Mouse (Mus musculus) forebrain, embryonic 14.5 days (tissue): Measurements from ENCODE around the gene Rora. TPM values are rescaled to one million over a fixed set of nuclear protein-coding genes. Genes with fewer than 3 reads are reported as not detected.
A peak's percentile ranks its signal among the peaks of the same experiment; 100 is the strongest.

Source experiments
- ATAC-seq: fragments of 200-750 bp; cut with Nextera tagmentation; 2 replicates; pipeline ENCODE4 v1.8.0; 2017; ENCODE audit warnings: mild to moderate bottlenecking, moderate library complexity
- DNase-seq: peaks from one replicate; pipeline ENCODE4 v3.0.0-alpha.2; 2015; ENCODE audit warnings: low spot score
- H3K27ac ChIP-seq: fragments of 300-500 bp; sonication (generic); 2 replicates; pipeline ENCODE4 v1.5.1; 2014; ENCODE audit warnings: low read depth, mild to moderate bottlenecking, control low read depth, low read length, moderate library complexity
- H3K27me3 ChIP-seq: fragments of 300-500 bp; sonication (generic); replicated peaks from 2 replicates; pipeline ENCODE4 v1.6.1; 2014; ENCODE audit warnings: low read length, control low read depth, mixed read lengths; ENCODE audit not compliant: control insufficient read depth, insufficient read depth
- H3K36me3 ChIP-seq: fragments of 300-500 bp; sonication (generic); 2 replicates; pipeline ENCODE4 v1.6.1; 2014; ENCODE audit warnings: low read length, control low read depth; ENCODE audit not compliant: control insufficient read depth, insufficient read depth
- H3K4me1 ChIP-seq: fragments of 300-500 bp; sonication (generic); 2 replicates; pipeline ENCODE4 v1.6.1; 2014; ENCODE audit warnings: antibody characterized with exemption, low read length, control low read depth; ENCODE audit not compliant: control insufficient read depth, insufficient read depth
- H3K4me2 ChIP-seq: fragments of 300-500 bp; sonication (generic); 2 replicates; pipeline ENCODE4 v1.6.1; 2014; ENCODE audit warnings: mild to moderate bottlenecking, control low read depth, low read length
- H3K4me3 ChIP-seq: fragments of 300-500 bp; sonication (generic); 2 replicates; pipeline ENCODE4 v1.5.1; 2014; ENCODE audit warnings: low read depth, low read length, control low read depth
- H3K9ac ChIP-seq: fragments of 300-500 bp; sonication (generic); 2 replicates; pipeline ENCODE4 v1.6.1; 2014; ENCODE audit warnings: mild to moderate bottlenecking, low read length, control low read depth, moderate library complexity
- H3K9me3 ChIP-seq: fragments of 300-500 bp; sonication (generic); replicated peaks from 2 replicates; pipeline ENCODE4 v1.6.1; 2016; ENCODE audit warnings: low read length, control low read depth, mixed read lengths; ENCODE audit not compliant: control insufficient read depth
- WGBS: fragments of 180-500 bp; shearing (Covaris S2); extraction: QIAGEN DNeasy Blood & Tissue Kit; methylation state at CpG from one replicate; pipeline ENCODE4 v1.1.7; 2014; 5-methylcytosine and 5-hydroxymethylcytosine counted together
- polyA plus RNA-seq: library from polyadenylated mRNA; unstranded; fragments of >200 nt; fragmentation: Nextera tagmentation; extraction: Ambion mirVana; gene quantifications from 2 replicates; pipeline ENCODE4 v1.2.1, GENCODE M21; 2014

Gene Rora
- polyA plus RNA-seq, 1 experiment from 2014 or later = 15.2 TPM

DNA sequence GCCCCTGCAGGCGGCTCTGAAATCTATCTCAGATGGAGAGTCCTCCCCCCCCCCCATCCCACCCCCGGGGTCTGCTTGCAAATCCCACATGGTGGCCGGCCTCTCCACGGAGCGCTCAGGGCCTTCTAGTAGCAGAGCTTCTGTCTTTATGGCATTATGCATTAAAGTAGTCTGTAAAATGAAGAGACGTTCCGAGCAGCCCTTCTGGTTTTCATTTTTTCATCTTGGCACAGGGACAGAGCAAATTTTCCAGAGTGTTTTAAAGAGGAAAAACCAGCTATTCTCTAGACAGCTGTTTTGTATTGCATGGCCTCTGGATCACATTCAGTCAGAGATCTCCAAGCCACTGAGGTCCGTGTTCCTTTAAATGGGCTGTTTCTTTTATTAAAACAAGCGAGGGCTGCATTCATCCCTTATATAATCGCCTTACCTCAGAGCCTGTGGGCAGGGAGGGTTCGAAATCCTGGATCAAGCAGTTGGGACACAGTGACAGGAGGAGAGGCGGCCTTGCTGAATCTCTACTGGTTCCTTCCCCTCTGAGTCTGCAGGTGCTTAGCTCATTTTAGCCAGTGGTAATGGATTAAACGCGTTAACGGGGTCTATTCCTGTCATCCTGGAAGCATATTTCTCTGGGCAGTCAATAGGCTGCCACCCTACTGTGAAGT, 417.7 kb downstream of the Rora start:
- no peak overlapping the region for H3K27ac ChIP-seq
- ATAC-seq = no peak

DNA sequence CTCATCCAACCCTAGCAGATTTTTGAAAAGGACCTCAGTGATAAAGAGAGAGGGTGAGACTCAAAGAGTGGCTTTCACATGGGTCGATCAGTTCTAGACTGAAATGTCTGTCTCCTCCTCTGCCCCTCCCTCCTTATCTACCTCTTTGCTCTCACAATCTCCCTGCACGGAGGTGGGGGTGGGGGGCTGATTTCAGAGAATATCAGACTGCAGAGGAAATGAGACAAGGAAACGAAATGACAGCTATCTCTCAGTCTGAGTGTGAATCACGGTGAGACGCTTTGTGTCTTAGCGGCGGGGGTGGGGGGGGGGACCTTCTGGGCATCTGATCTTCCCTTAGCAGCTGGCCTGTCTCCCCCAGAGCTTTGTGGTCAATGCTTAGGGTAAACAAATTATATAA, 419.7 kb downstream of the Rora start:
- no peaks in the 10 kb centered on the region for H3K27me3 ChIP-seq
- H3K27ac ChIP-seq = no peak overlapping the region
- H3K36me3 ChIP-seq = no peaks in the 10 kb centered on the region
- ATAC-seq (no peak), DNase-seq (no peak)
- no peak overlapping the region for H3K4me2 ChIP-seq
- 83% methylated on average over 7 of the region's 7 CpGs for WGBS
- no peak overlapping the region for H3K4me3 ChIP-seq
- no peaks in the 10 kb centered on the region for H3K4me1 ChIP-seq
- H3K9ac ChIP-seq = no peak overlapping the region
- H3K9me3 ChIP-seq = no peaks in the 10 kb centered on the region

More for the DNA sequence above, 417.7 kb downstream of the Rora start:
- 48% methylated on average over 15 of the region's 15 CpGs for WGBS
- H3K9ac ChIP-seq = no peak overlapping the region
- H3K4me3 ChIP-seq = no peak overlapping the region
- H3K4me1 ChIP-seq = no peaks in the 10 kb centered on the region
- H3K9me3 ChIP-seq = no peaks in the 10 kb centered on the region
- DNase-seq = no peak
- H3K36me3 ChIP-seq = no peaks in the 10 kb centered on the region
- no peaks in the 10 kb centered on the region for H3K27me3 ChIP-seq
- no peak overlapping the region for H3K4me2 ChIP-seq

GRCm38 (mm10) chr9:69084086-69084719, 430.6 kb downstream of the Rora start:
- Histone ChIP-seq H3K9ac (no peak overlapping the region), H3K4me2 (no peak overlapping the region), H3K27me3 (no peaks in the 10 kb centered on the region), H3K36me3 (no peaks in the 10 kb centered on the region), H3K9me3 (no peaks in the 10 kb centered on the region), H3K27ac (no peak overlapping the region), H3K4me3 (no peak overlapping the region), H3K4me1 (peaks cover 6% of the 10 kb centered on the region)
- WGBS = 35% methylated on average over 3 of the region's 3 CpGs
- no peak for DNase-seq
- no peak for ATAC-seq

DNA sequence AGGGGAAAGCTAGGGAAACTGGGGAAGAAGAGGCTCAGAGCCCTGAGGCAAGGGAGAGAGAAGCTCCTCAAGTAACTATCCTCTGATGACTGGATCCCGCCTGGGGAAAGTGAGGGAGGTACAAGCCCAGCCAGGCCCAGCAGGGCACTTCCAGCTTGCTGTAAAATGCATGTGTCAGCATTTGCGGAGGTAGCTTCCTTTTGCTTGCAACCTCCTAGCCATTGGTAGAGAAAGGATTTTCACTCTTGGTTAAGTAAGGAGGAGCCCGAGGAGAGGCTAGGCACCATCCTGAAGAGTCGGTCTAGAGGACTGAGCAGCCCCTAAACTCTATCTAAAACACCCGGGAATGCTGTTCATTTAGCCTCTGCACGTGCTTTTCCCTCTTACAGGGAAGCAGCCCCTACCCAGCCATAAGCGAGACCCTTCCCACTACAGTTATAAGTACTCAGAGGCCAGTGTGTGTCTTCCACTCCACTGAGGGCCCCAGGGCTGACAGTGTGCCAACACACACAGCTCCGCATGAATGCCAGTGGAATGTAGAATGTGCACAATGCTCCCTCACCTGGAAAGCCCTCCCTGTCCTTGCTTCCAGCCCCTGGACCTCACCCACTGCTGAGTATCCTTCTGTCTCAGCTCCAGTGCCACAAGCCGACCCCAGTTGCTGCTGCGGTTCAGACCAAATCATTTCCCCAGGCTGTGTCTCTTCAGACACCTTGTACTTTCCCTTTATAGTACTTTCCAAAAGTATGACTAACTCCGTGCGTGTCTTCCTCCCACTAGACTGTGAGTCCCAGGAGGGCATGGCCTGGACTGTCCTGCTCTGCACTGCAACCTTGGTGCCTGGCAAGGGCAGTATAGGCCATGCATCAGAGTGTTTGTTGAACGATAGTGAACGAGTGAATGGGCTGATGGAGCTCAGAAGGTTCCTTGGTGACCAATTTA, 431.4 kb downstream of the Rora start:
- Histone ChIP-seq H3K27me3 (no peaks in the 10 kb centered on the region), H3K9me3 (no peaks in the 10 kb centered on the region), H3K4me2 (no peak overlapping the region), H3K4me3 (no peak overlapping the region), H3K36me3 (no peaks in the 10 kb centered on the region), H3K27ac (no peak overlapping the region; the same call in 1 of the 2 replicates), H3K4me1 (peaks cover 6% of the 10 kb centered on the region), H3K9ac (no peak overlapping the region)
- DNase-seq (peak; percentile 23), ATAC-seq (no peak)
- 62% methylated on average over 14 of the region's 14 CpGs for whole genome bisulfite sequencing

- H3K4me3 ChIP-seq = no peak overlapping the region
- no peak for DNase-seq
- no peaks in the 10 kb centered on the region for H3K9me3 ChIP-seq
- H3K4me1 ChIP-seq = peaks cover 6% of the 10 kb centered on the region
- H3K9ac ChIP-seq = no peak overlapping the region
- H3K4me2 ChIP-seq = no peak overlapping the region
- ATAC-seq = no peak
- 89% methylated on average over 4 of the region's 4 CpGs for WGBS
- no peak overlapping the region for H3K27ac ChIP-seq
- no peaks in the 10 kb centered on the region for H3K36me3 ChIP-seq
- H3K27me3 ChIP-seq = no peaks in the 10 kb centered on the region
Measured at GRCm38 (mm10) chr9:69086844-69087243, 433.3 kb downstream of the Rora start.

DNA sequence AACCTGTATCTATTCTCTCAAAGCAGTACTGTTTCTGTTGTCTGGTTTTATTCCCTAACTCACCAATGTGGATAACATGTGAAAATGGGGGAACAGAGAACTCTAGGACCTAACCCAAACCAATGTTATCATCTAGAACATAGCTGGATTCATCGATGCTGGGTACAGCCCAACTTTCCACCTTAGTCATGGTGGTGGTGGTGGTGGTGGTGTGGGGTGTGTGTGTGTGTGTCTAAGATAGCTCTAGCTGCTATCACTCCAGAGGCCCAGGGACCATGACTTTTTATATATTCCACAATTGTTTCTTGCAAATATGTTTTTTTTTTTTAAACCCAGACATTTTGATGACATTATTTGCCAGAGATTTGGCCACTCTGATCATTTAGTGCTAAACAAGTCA, 433.7 kb downstream of the Rora start:
- ATAC-seq (no peak), DNase-seq (no peak)
- H3K4me3 ChIP-seq = no peak overlapping the region
- H3K36me3 ChIP-seq = no peaks in the 10 kb centered on the region
- no peak overlapping the region for H3K27ac ChIP-seq
- 87% methylated on average over 1 of the region's 1 CpGs for WGBS
- no peak overlapping the region for H3K4me2 ChIP-seq
- peaks cover 6% of the 10 kb centered on the region for H3K4me1 ChIP-seq
- no peaks in the 10 kb centered on the region for H3K27me3 ChIP-seq
- no peak overlapping the region for H3K9ac ChIP-seq
- no peaks in the 10 kb centered on the region for H3K9me3 ChIP-seq

DNA sequence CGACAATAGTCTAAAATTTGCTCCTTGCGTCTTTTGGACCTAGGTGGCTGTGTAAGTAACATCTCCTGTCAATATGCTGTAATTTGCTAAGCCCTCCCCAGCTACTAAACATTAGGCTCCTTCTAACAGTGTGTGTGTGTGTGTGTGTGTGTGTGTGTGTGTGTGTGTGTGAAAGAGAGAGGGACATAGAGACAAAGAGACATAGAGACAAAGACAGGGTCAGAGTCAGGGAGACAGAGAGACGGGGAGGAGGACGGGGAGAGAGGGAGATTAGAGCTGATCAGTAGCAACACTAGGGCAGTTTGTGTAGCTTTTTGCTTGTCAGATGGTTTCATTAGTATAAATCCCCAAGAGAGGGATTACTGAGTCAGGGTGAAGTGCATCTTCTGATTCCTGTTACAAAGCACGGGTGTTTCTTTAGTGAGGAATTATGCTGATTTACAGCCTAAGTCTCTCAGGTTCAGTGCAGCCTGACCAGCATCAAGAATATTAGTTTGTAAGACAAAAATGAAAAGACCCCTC, 437.2 kb downstream of the Rora start:
- 63% methylated on average over 5 of the region's 5 CpGs for WGBS
- Histone ChIP-seq H3K36me3 (no peaks in the 10 kb centered on the region), H3K27me3 (no peaks in the 10 kb centered on the region), H3K27ac (no peak overlapping the region), H3K9me3 (no peaks in the 10 kb centered on the region), H3K9ac (no peak overlapping the region), H3K4me2 (no peak overlapping the region), H3K4me1 (no peaks in the 10 kb centered on the region), H3K4me3 (no peak overlapping the region)
- DNase-seq (no peak), ATAC-seq (no peak)

DNA sequence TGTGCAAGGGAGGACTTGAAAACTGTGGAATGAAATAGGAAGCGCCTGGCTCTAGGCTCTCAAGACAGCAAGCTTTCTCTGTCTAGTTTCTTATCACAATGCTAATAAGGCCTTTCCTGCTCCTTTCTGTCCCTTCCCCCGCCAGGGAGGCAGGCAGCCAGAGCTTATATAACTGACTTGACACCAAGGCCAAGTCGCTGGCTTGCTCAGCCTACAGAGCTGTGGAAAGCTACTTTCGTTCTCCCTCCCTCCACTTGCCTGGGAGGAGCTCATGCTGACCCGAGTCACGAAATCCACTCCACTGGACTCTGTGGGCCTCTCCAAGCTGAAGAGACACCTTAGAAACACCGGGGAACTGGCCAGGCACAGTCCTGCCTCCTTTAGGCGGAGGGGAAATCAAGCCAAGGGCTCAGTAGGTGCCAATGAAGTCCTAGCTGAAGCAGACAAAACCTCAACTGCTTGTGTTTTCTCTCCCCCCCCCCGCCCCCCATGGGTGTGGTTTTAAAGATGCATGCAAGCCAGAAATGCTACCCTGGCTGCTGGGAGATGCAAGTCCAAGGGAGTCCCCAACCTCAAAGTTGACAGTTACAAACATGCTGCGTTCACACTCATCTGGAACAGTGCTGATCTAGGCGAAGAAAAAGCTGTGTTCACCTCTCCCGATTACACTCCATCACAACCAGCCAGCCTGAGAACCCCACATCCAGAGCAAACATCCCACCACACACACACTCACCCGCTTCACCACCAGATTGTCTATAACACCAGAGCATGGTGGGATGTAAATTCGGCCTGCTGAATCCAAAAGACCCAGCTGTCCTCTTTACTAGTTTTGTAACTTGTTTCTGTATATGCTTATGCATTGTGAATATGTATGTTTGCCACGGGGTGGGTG, 438.8 kb downstream of the Rora start:
- Histone ChIP-seq H3K27me3 (no peaks in the 10 kb centered on the region), H3K9ac (no peak overlapping the region), H3K4me3 (no peak overlapping the region), H3K36me3 (no peaks in the 10 kb centered on the region), H3K4me2 (no peak overlapping the region), H3K4me1 (no peaks in the 10 kb centered on the region), H3K27ac (no peak overlapping the region), H3K9me3 (no peaks in the 10 kb centered on the region)
- WGBS = 70% methylated on average over 15 of the region's 15 CpGs
- DNase-seq = peak; percentile 30
- no peak for ATAC-seq
